Mouse (Mus musculus): ENCODE data around the gene Nploc4. TPM values are rescaled to one million over a fixed set of nuclear protein-coding genes. Genes with fewer than 3 reads are reported as not detected.

The Nploc4 gene
- polyA plus RNA-seq, 1 experiment from 2014 or later: 51.4 TPM

DNA sequence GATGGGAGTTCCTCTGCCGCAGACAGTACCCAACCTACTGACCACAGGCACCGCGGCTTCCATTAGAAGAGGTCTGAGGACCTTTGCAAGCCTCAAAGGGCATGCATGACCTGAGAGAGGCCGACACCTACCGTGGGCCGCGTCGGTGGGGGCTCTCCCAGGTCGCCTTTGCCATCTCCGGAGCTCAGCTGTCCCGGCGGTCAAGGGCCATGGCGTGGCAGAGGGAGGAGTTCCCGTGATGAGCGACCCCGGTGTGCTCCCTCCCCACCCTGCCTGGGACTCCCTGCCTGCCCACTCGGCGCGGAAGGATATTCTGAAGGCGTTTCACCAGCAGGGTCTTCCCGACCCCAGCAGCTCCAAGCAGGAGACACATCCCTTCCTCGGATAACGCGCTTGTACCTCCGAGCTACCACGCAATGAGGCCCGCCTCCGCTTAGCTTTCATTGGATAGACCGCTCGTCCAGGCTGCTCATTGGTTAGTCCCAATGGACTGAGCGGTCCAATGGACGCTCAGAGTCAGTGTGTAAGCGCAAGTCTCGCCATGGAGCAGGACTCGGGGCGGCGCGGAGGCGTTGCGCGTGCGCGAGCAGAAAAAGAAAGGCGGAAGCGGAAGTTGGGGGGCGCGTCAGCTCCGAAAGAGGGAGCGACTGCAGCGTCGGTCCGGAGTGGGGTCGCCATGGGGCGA lies 29.7 kb upstream of the Nploc4 start, which contains the start of gene Arl16:
TSS of gene Arl16 (minus strand) at position 557 of the 685 bp plus-strand sequence.
- under 1% methylated on average over 52 of the region's 54 CpGs for WGBS
- H3K4me2 ChIP-seq: peak within 1 kb of the TSS; percentile 78
- no peak for TF ChIP-seq CTCF (IDR thresholded peaks at IDR 0.05; ENCODE audit: low read depth)
- H3K9ac ChIP-seq: peak within 1 kb of the TSS; percentile 78
- peaks cover 10% of the 10 kb centered on the region; the same call in 1 of the 2 replicates for H3K4me1 ChIP-seq (ENCODE audit: insufficient read depth)
- H3K36me3 ChIP-seq (ENCODE audit: insufficient read depth): peaks cover 61% of the 10 kb centered on the region
- peak; percentile 99 for DNase-seq
- no peaks in the 10 kb centered on the region for H3K27me3 ChIP-seq (ENCODE audit: insufficient read depth, low read length)
- peak within 1 kb of the TSS; percentile 42; the same call in 1 of the 2 replicates for H3K27ac ChIP-seq (ENCODE audit: low read depth)
- H3K4me3 ChIP-seq (ENCODE audit: low read depth, low read length): peak within 1 kb of the TSS; percentile 91
- ATAC-seq (ENCODE audit: insufficient read depth): peak; percentile 100
- no peaks in the 10 kb centered on the region for H3K9me3 ChIP-seq (ENCODE audit: low read depth, low read length)

DNA sequence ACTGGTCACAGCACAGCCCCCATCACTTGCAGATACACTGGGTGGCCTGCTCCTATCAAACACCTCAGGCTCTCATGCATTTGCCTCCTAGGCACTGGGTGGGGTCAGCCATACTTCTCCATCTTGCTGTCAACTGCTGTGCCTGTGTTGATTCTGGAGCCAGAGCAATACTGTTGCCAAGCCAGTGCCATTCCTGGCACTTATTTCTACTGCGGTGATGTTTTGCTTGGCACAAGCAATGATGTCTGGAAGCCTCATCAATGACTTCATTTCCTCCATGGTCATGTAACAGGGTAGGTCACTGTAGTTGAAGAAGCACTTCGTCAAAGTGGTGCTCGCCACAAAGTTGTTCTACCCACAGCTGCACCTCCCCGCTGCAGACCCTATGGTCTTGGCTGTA lies 28.0 kb upstream of the Nploc4 start:
- Histone ChIP-seq H3K4me1 (ENCODE audit: insufficient read depth) (peaks cover 10% of the 10 kb centered on the region; the same call in 1 of the 2 replicates), H3K4me3 (ENCODE audit: low read depth, low read length) (no peak overlapping the region), H3K9ac (no peak overlapping the region), H3K4me2 (peak overlapping the region; percentile 78), H3K9me3 (ENCODE audit: low read depth, low read length) (no peaks in the 10 kb centered on the region), H3K27me3 (ENCODE audit: insufficient read depth, low read length) (no peaks in the 10 kb centered on the region), H3K27ac (ENCODE audit: low read depth) (no peak overlapping the region), H3K36me3 (ENCODE audit: insufficient read depth) (peaks cover 61% of the 10 kb centered on the region)
- no peak for TF ChIP-seq CTCF (IDR thresholded peaks at IDR 0.05; ENCODE audit: low read depth)
- ATAC-seq (ENCODE audit: insufficient read depth) (no peak), DNase-seq (no peak)
- WGBS: 88% methylated on average over 4 of the region's 4 CpGs

DNA sequence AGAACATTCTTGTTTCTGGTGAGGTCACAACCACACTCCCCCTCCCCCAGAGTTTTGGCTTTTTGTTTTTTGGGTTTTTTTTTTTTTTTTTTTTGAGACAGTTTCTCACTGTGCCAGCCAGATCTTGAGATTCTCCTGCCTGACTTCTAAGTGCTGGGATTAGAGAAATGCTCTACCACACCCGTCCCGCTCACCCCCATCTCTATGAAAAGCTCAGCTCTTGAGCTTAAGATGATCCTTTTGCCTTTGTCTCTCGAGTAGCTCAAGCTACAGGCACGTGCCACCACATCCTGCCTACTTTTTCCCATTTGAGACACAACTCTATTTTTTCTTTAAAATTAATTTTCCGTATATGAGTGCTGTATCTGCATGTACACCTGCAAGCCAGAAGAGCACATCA lies 26.9 kb upstream of the Nploc4 start:
- H3K4me2 ChIP-seq: no peak overlapping the region
- H3K27me3 ChIP-seq (ENCODE audit: insufficient read depth, low read length): no peaks in the 10 kb centered on the region
- no peaks in the 10 kb centered on the region for H3K9me3 ChIP-seq (ENCODE audit: low read depth, low read length)
- ATAC-seq (ENCODE audit: insufficient read depth) (no peak), DNase-seq (no peak)
- no peak for TF ChIP-seq CTCF (IDR thresholded peaks at IDR 0.05; ENCODE audit: low read depth)
- peaks cover 60% of the 10 kb centered on the region for H3K36me3 ChIP-seq (ENCODE audit: insufficient read depth)
- no peak overlapping the region for H3K4me3 ChIP-seq (ENCODE audit: low read depth, low read length)
- H3K4me1 ChIP-seq (ENCODE audit: insufficient read depth): peaks cover 10% of the 10 kb centered on the region; the same call in 1 of the 2 replicates
- H3K9ac ChIP-seq: no peak overlapping the region
- 84% methylated on average over 5 of the region's 5 CpGs for WGBS
- H3K27ac ChIP-seq (ENCODE audit: low read depth): no peak overlapping the region

GRCm38 (mm10) chr11:120463536-120463935 lies 26.0 kb upstream of the Nploc4 start:
- H3K36me3 ChIP-seq (ENCODE audit: insufficient read depth): peaks cover 58% of the 10 kb centered on the region
- TF ChIP-seq CTCF (IDR thresholded peaks at IDR 0.05; ENCODE audit: low read depth): no peak
- H3K9me3 ChIP-seq (ENCODE audit: low read depth, low read length): no peaks in the 10 kb centered on the region
- H3K4me3 ChIP-seq (ENCODE audit: low read depth, low read length): no peak overlapping the region
- H3K4me1 ChIP-seq (ENCODE audit: insufficient read depth): peaks cover 9% of the 10 kb centered on the region; the same call in 1 of the 2 replicates
- 84% methylated on average over 2 of the region's 2 CpGs for WGBS
- H3K27me3 ChIP-seq (ENCODE audit: insufficient read depth, low read length): no peaks in the 10 kb centered on the region
- DNase-seq (no peak), ATAC-seq (ENCODE audit: insufficient read depth) (no peak)
- H3K9ac ChIP-seq: no peak overlapping the region
- H3K27ac ChIP-seq (ENCODE audit: low read depth): no peak overlapping the region
- no peak overlapping the region for H3K4me2 ChIP-seq

DNA sequence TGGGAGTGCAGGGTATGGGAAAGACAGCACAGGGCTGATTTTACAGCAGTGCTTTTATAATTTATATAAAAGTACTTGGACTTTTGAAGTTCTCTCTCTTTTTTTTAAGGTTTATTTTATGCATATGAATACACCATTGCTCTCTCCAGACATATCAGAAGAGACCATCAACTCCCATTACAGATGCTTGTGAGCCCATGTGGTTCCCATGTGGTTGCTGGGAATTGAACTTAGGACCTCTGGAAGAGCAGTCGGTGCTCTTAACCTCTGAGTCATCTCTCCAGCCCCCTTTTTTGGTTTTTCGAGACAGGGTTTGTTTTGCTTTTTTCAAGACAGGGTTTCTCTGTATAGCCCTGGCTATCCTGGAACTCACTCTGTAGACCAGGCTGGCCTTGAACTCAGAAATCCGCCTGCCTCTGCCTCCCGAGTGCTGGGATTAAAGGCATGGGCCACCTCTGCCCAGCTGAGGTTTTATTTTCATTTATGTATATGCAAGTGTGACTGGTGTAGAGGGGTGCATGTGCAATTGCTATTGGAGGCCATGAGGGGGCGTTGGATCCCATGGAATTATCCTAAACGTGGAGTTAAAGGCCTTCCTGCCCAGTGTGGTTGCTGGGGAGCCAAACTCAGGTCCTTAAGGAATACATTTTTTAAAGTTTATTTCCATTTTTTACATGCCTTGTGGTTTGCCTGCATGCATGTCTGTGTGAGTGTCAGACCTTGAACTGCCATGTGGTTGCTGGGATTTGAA lies 21.5 kb upstream of the Nploc4 start:
- ATAC-seq (ENCODE audit: insufficient read depth) (no peak), DNase-seq (no peak)
- peak overlapping the region; percentile 94 for H3K4me2 ChIP-seq
- H3K27me3 ChIP-seq (ENCODE audit: insufficient read depth, low read length): no peaks in the 10 kb centered on the region
- H3K9me3 ChIP-seq (ENCODE audit: low read depth, low read length): no peaks in the 10 kb centered on the region
- peaks cover 45% of the 10 kb centered on the region for H3K36me3 ChIP-seq (ENCODE audit: insufficient read depth)
- 0 out of 2 replicates have a peak, but pooled peaks cover 3% of the 10 kb centered on the region for H3K4me1 ChIP-seq (ENCODE audit: insufficient read depth)
- peak overlapping the region; percentile 91 for H3K9ac ChIP-seq
- H3K27ac ChIP-seq (ENCODE audit: low read depth): peak overlapping the region; percentile 80; the same call in 1 of the 2 replicates
- peak; percentile 36; the same call in 1 of the 2 replicates for TF ChIP-seq CTCF (IDR thresholded peaks at IDR 0.05; ENCODE audit: low read depth)
- 61% methylated on average over 6 of the region's 6 CpGs for WGBS
- peak overlapping the region; percentile 90 for H3K4me3 ChIP-seq (ENCODE audit: low read depth, low read length)

DNA sequence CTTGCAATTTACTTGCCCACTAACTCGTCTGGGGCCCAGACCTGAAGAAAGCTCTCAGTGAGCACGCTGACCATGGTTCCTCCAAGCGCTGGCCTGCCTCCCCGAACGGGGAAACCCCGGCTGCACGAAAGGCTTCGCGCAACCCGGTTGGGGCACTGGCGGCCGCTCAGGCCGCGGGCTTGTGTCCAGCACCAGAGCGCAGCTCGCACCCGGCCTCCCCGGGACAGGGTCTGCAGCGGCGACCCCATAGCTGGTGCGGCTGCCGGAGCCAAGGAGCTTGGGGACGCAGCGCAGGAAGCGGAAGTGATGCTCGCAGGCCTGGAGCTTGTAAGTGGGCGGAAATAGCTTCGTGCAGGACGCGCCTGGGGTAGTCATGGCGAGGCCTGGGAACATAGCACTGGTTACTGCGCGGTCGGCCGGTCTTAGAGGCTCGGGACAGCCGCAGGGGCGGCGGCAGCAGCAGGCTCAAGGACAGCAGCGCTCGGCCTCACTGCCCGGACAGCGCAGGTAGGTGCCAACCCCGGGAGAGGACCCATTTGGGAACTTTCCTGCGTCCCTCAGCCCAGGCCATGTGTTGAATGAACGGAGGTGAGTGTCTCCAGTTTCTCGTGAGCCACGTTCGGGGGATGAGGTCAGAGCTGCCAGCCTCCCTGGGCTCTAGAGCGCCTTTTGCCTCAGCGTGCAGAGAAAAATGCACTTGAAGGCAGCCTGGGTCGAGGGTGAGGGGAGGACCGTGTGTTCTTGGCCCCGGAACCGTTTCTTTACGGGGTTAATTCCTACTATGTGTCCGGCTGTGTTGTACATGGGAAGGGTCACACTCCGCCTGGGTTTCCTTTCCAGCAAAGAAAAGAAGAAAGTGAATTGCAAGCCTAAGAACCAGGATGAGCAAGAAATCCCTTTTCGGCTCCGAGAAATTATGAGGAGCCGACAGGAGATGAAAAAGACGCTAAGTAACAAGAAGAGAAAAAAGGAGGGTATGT lies 20.6 kb upstream of the Nploc4 start, which contains the start of the genes Oxld1 and Ccdc137:
TSS of gene Oxld1 (minus strand) at position 297 of the 980 bp plus-strand sequence.
TSS of gene Ccdc137 (plus strand) at position 344 of the 980 bp plus-strand sequence.
- Histone ChIP-seq H3K9me3 (ENCODE audit: low read depth, low read length) (no peaks in the 10 kb centered on the region), H3K4me3 (ENCODE audit: low read depth, low read length) (peak within 1 kb of the TSS; percentile 90), H3K9ac (peak within 1 kb of the TSS; percentile 91), H3K36me3 (ENCODE audit: insufficient read depth) (peaks cover 35% of the 10 kb centered on the region), H3K27me3 (ENCODE audit: insufficient read depth, low read length) (no peaks in the 10 kb centered on the region), H3K4me1 (ENCODE audit: insufficient read depth) (0 out of 2 replicates have a peak, but pooled peaks cover 3% of the 10 kb centered on the region), H3K27ac (ENCODE audit: low read depth) (peak within 1 kb of the TSS; percentile 80), H3K4me2 (peak within 1 kb of the TSS; percentile 94)
- 2% methylated on average over 62 of the region's 62 CpGs for WGBS
- no peak for TF ChIP-seq CTCF (IDR thresholded peaks at IDR 0.05; ENCODE audit: low read depth)
- DNase-seq (peak; percentile 92), ATAC-seq (ENCODE audit: insufficient read depth) (peak; percentile 95)
